Comparison of ENCODE assay signal across 11 mouse cellular contexts in the genomic region with DNA sequence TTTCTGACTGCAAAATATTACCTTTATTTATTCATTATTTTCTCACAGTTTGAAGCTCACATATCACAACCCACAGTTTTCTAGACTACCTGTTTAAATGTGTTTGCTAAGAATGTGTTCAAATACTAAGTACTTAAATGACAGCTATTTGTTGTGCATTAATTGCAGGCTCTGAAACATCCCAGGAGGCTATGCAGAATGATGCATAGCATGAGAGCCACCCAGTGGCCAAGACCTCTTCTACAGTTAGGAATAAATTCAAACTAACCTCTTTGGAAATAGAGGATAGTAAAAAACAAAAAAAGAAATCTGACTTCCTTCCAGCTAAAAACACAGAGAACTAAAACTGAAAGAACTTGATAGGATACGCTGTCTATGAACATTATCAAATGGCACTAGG. TPM values are rescaled to one million over a fixed set of nuclear protein-coding genes. Genes with fewer than 3 reads are reported as not detected.
A peak's percentile ranks its signal among the peaks of the same experiment; 100 is the strongest.
DNase-seq lines count a peak whose midpoint lies in the region; ATAC-seq lines count a peak whose summit lies in the region.
"Had no signal": no experiment of that assay in that cellular context is flagged by ENCODE, and none has a peak within 500 bp of the region (broad histone marks: within the 10 kb centered on the region; RNA-seq: fewer than 3 reads in every experiment).

No protein-coding gene starts in this region.

- WGBS in midbrain, embryonic 15.5 days, result 70% methylated on average over 1 of the region's 1 CpGs

- no peaks in the 10 kb centered on the region for H3K27me3 ChIP-seq in midbrain, embryonic 15.5 days (replicated peaks)

- no peaks in the 10 kb centered on the region for H3K9me3 ChIP-seq in midbrain, embryonic 15.5 days

- no peak overlapping the region for H3K4me2 ChIP-seq in midbrain, embryonic 15.5 days

- no peaks in the 10 kb centered on the region for H3K36me3 ChIP-seq in midbrain, embryonic 15.5 days (replicated peaks)

- 0 out of 2 replicates have a peak, but pooled peaks have one; percentile 56 for ATAC-seq in midbrain, embryonic 15.5 days (replicated peaks)
- no peak for ATAC-seq in activated CD4-positive, CD25-positive, alpha-beta regulatory T cell, adult 4 months
- ATAC-seq in erythroid progenitor cell, adult 5-6 weeks (replicated peaks; ENCODE audit: low FRiP score, poor library complexity, severe bottlenecking), result no peak

- H3K27ac ChIP-seq in midbrain, embryonic 15.5 days, result no peak overlapping the region

- peak; percentile 9 to 31 for DNase-seq in frontal cortex, postnatal 36 days (ENCODE audit: low spot score in 2 of 2)
- DNase-seq in frontal cortex, postnatal 10 days (ENCODE audit: low spot score in 2 of 2), result no peak
- DNase-seq in left cerebral cortex, postnatal 14 days (ENCODE audit: low spot score in 2 of 2), result peak; percentile 25 to 47
- DNase-seq in left cerebral cortex, adult 8-10 months (ENCODE audit: low spot score in 2 of 2), result no peak
- DNase-seq in brain, adult 2 months (ENCODE audit: low read depth, low spot score), result peak; percentile 55

- no peak overlapping the region for H3K4me3 ChIP-seq in midbrain, embryonic 15.5 days

- no peak overlapping the region for H3K9ac ChIP-seq in midbrain, embryonic 15.5 days

- intact Hi-C loops in left cerebral cortex, postnatal 14 days (cut with DNase I), result loop anchor here (2.0 kb wide), 1 partner anchor 103 kb away; no protein-coding TSS in a partner anchor

- no peaks in the 10 kb centered on the region for H3K4me1 ChIP-seq in midbrain, embryonic 15.5 days

RNA-seq across cellular contexts. Expression of a gene that starts 1.5 kb away (rescaled TPM):
- total RNA-seq in left cerebral cortex, postnatal 14 days (2021), result not detected
- total RNA-seq in left cerebral cortex, adult 8-10 months (2022), result not detected
- polyA plus RNA-seq in midbrain, embryonic 15.5 days (2015; fragmentation: Nextera tagmentation; extraction: Ambion mirVana), result not detected in 2 replicates
- not detected for polyA plus RNA-seq in activated CD4-positive, CD25-positive, alpha-beta regulatory T cell, adult 4 months (2017; shearing (Covaris generic))
- not detected in 2 replicates for total RNA-seq in erythroid progenitor cell, adult 5-6 weeks (2015; ENCODE audit: low replicate concordance)
- not detected in 2 replicates for total RNA-seq in erythroid progenitor cell, adult 5-6 weeks (2017; ENCODE audit: low replicate concordance)
- total RNA-seq: gastrocnemius, postnatal 4 days; layer of hippocampus, postnatal 14 days had no signal
- polyA plus RNA-seq: stomach, embryonic 14.5 days had no signal

RNA-seq across cellular contexts. Expression of a gene that starts 7.8 kb away (rescaled TPM):
- total RNA-seq in left cerebral cortex, postnatal 14 days (2021), result 10 to 100 TPM in 1 of 2 experiments, 1 to 10 TPM in 1; 6.5 to 13.9 TPM
- total RNA-seq in left cerebral cortex, adult 8-10 months (2022), result 1 to 10 TPM; 2.6 to 9.4 (median 6.5) TPM
- polyA plus RNA-seq in midbrain, embryonic 15.5 days (2015; fragmentation: Nextera tagmentation; extraction: Ambion mirVana), result 172 and 184 TPM in 2 replicates
- polyA plus RNA-seq in activated CD4-positive, CD25-positive, alpha-beta regulatory T cell, adult 4 months (2017; shearing (Covaris generic)), result not detected
- not detected in 2 replicates for total RNA-seq in erythroid progenitor cell, adult 5-6 weeks (2015; ENCODE audit: low replicate concordance)
- not detected in 2 replicates for total RNA-seq in erythroid progenitor cell, adult 5-6 weeks (2017; ENCODE audit: low replicate concordance)

RNA-seq across cellular contexts. Expression of a gene that starts 9.2 kb away (rescaled TPM):
- not detected for total RNA-seq in left cerebral cortex, postnatal 14 days (2021)
- not detected for total RNA-seq in left cerebral cortex, adult 8-10 months (2022)
- polyA plus RNA-seq in midbrain, embryonic 15.5 days (2015; fragmentation: Nextera tagmentation; extraction: Ambion mirVana), result not detected in 2 replicates
- not detected for polyA plus RNA-seq in activated CD4-positive, CD25-positive, alpha-beta regulatory T cell, adult 4 months (2017; shearing (Covaris generic))
- not detected in 2 replicates for total RNA-seq in erythroid progenitor cell, adult 5-6 weeks (2015; ENCODE audit: low replicate concordance)
- total RNA-seq in erythroid progenitor cell, adult 5-6 weeks (2017; ENCODE audit: low replicate concordance), result not detected in 2 replicates
- total RNA-seq: gastrocnemius, postnatal 4 days; layer of hippocampus, postnatal 14 days had no signal
- polyA plus RNA-seq: stomach, embryonic 14.5 days had no signal

RNA-seq across cellular contexts. Expression of a gene that starts 32.9 kb away (rescaled TPM):
- not detected for total RNA-seq in left cerebral cortex, postnatal 14 days (2021)
- not detected for total RNA-seq in left cerebral cortex, adult 8-10 months (2022)
- not detected in 2 replicates for polyA plus RNA-seq in midbrain, embryonic 15.5 days (2015; fragmentation: Nextera tagmentation; extraction: Ambion mirVana)
- polyA plus RNA-seq in activated CD4-positive, CD25-positive, alpha-beta regulatory T cell, adult 4 months (2017; shearing (Covaris generic)), result under 1 TPM in 1 of 2 experiments, not detected in 1; 0.18 TPM
- not detected in 2 replicates for total RNA-seq in erythroid progenitor cell, adult 5-6 weeks (2015; ENCODE audit: low replicate concordance)
- not detected in 2 replicates for total RNA-seq in erythroid progenitor cell, adult 5-6 weeks (2017; ENCODE audit: low replicate concordance)
- total RNA-seq: gastrocnemius, postnatal 4 days; layer of hippocampus, postnatal 14 days had no signal
- polyA plus RNA-seq: stomach, embryonic 14.5 days had no signal

RNA-seq across cellular contexts. Expression of a gene that starts 36.6 kb away (rescaled TPM):
- not detected for total RNA-seq in left cerebral cortex, postnatal 14 days (2021)
- total RNA-seq in left cerebral cortex, adult 8-10 months (2022), result not detected
- polyA plus RNA-seq in midbrain, embryonic 15.5 days (2015; fragmentation: Nextera tagmentation; extraction: Ambion mirVana), result not detected in 2 replicates
- not detected for polyA plus RNA-seq in activated CD4-positive, CD25-positive, alpha-beta regulatory T cell, adult 4 months (2017; shearing (Covaris generic))
- total RNA-seq in erythroid progenitor cell, adult 5-6 weeks (2015; ENCODE audit: low replicate concordance), result not detected in 2 replicates
- total RNA-seq in erythroid progenitor cell, adult 5-6 weeks (2017; ENCODE audit: low replicate concordance), result not detected in 2 replicates
- total RNA-seq: gastrocnemius, postnatal 4 days; layer of hippocampus, postnatal 14 days had no signal
- polyA plus RNA-seq: stomach, embryonic 14.5 days had no signal

Comparison
In these comparisons a context has a peak if more than half of its experiments do, and no peak if none do; other contexts are left out.
1. DNase-seq: peak in frontal cortex, postnatal 36 days (2 of 2), left cerebral cortex, postnatal 14 days (2 of 2) and brain, adult 2 months (single experiment); none in frontal cortex, postnatal 10 days (0 of 2) and left cerebral cortex, adult 8-10 months (0 of 2).